Mouse (Mus musculus) limb, embryonic 11.5 days (tissue): ENCODE data around the gene Cd79b. TPM values are rescaled to one million over a fixed set of nuclear protein-coding genes. Genes with fewer than 3 reads are reported as not detected.
"Not testable (repeated sequence)": the region's sequence is repeated elsewhere in the genome, so short reads cannot be mapped to it uniquely, and the experiment has no call there.

Source experiments
- ATAC-seq: fragments of 200-750 bp; cut with Nextera tagmentation; 2 replicates; pipeline ENCODE4 v1.8.0; 2017; ENCODE audit warnings: low read depth; ENCODE audit not compliant: insufficient number of reproducible peaks, low FRiP score, low TSS enrichment
- DNase-seq: peaks from one replicate; pipeline ENCODE4 v3.0.0-alpha.2; 2015; ENCODE audit warnings: low spot score
- H3K27ac ChIP-seq: fragments of 300-500 bp; sonication (generic); replicated peaks from 2 replicates; pipeline ENCODE4 v1.5.1; 2014; ENCODE audit warnings: low read depth, mild to moderate bottlenecking, low read length
- H3K27me3 ChIP-seq: fragments of 300-500 bp; sonication (generic); 2 replicates; pipeline ENCODE4 v1.6.1; 2014; ENCODE audit warnings: mild to moderate bottlenecking, low read length, mixed read lengths; ENCODE audit not compliant: control insufficient read depth, insufficient read depth
- H3K36me3 ChIP-seq: fragments of 300-500 bp; sonication (generic); 2 replicates; pipeline ENCODE4 v1.6.1; 2014; ENCODE audit warnings: mild to moderate bottlenecking, low read length, moderate library complexity, mixed read lengths; ENCODE audit not compliant: control insufficient read depth, insufficient read depth
- H3K4me1 ChIP-seq: fragments of 300-500 bp; sonication (generic); 2 replicates; pipeline ENCODE4 v1.6.1; 2014; ENCODE audit warnings: low read length, mixed read lengths; ENCODE audit not compliant: control insufficient read depth, insufficient read depth
- H3K4me2 ChIP-seq: fragments of 300-500 bp; sonication (generic); 2 replicates; pipeline ENCODE4 v1.6.1; 2014; ENCODE audit warnings: low read depth, mild to moderate bottlenecking, moderate library complexity; ENCODE audit not compliant: severe bottlenecking
- H3K4me3 ChIP-seq: fragments of 300-500 bp; sonication (generic); 2 replicates; pipeline ENCODE4 v1.5.1; 2014; ENCODE audit warnings: low read depth, low read length
- H3K9ac ChIP-seq: fragments of 300-500 bp; sonication (generic); 2 replicates; pipeline ENCODE4 v1.6.1; 2014; ENCODE audit warnings: mild to moderate bottlenecking, low read length
- H3K9me3 ChIP-seq: fragments of 300-500 bp; sonication (generic); 2 replicates; pipeline ENCODE4 v1.6.1; 2016; ENCODE audit warnings: low read length; ENCODE audit not compliant: control insufficient read depth
- WGBS: fragments of 180-500 bp; shearing (Covaris S2); extraction: QIAGEN DNeasy Blood & Tissue Kit; methylation state at CpG from one replicate; pipeline ENCODE4 v1.1.7; 2014; 5-methylcytosine and 5-hydroxymethylcytosine counted together
- polyA plus RNA-seq: library from polyadenylated mRNA; unstranded; fragments of >200 nt; fragmentation: Nextera tagmentation; extraction: Ambion mirVana; gene quantifications from 2 replicates; pipeline ENCODE4 v1.2.1, GENCODE M21; 2014

The Cd79b gene
- polyA plus RNA-seq, 1 experiment from 2014 or later = 2.1 TPM

GRCm38 (mm10) chr11:106349772-106350171 lies 35.2 kb upstream of the Cd79b start:
- Histone ChIP-seq H3K4me2 (no peak overlapping the region), H3K4me3 (no peak overlapping the region), H3K27me3 (no peaks in the 10 kb centered on the region), H3K9me3 (no peaks in the 10 kb centered on the region), H3K9ac (no peak overlapping the region), H3K36me3 (no peaks in the 10 kb centered on the region), H3K27ac (no peak overlapping the region), H3K4me1 (no peaks in the 10 kb centered on the region)
- WGBS = 86% methylated on average over 6 of the region's 6 CpGs
- ATAC-seq (no peak), DNase-seq (no peak)

- no peak overlapping the region for H3K27ac ChIP-seq
- no peaks in the 10 kb centered on the region for H3K36me3 ChIP-seq
- no peak overlapping the region for H3K4me3 ChIP-seq
- WGBS = 55% methylated on average over 6 of the region's 6 CpGs
- H3K9ac ChIP-seq = no peak overlapping the region
- no peaks in the 10 kb centered on the region for H3K4me1 ChIP-seq
- H3K27me3 ChIP-seq = no peaks in the 10 kb centered on the region
- ATAC-seq (no peak), DNase-seq (no peak)
- H3K9me3 ChIP-seq = no peaks in the 10 kb centered on the region
- no peak overlapping the region for H3K4me2 ChIP-seq
Measured at GRCm38 (mm10) chr11:106344910-106345309, 30.3 kb upstream of the Cd79b start.

GRCm38 (mm10) chr11:106340990-106341520 lies 26.5 kb upstream of the Cd79b start:
- Histone ChIP-seq H3K36me3 (no peaks in the 10 kb centered on the region), H3K4me2 (no peak overlapping the region), H3K9ac (no peak overlapping the region), H3K27ac (no peak overlapping the region), H3K27me3 (no peaks in the 10 kb centered on the region), H3K4me1 (no peaks in the 10 kb centered on the region), H3K9me3 (no peaks in the 10 kb centered on the region), H3K4me3 (no peak overlapping the region)
- ATAC-seq (no peak), DNase-seq (no peak)
- WGBS = 86% methylated on average over 9 of the region's 9 CpGs

- not testable (repeated sequence) for ATAC-seq, H3K36me3 ChIP-seq, H3K4me3 ChIP-seq, H3K27ac ChIP-seq, H3K4me2 ChIP-seq, DNase-seq, H3K27me3 ChIP-seq, H3K4me1 ChIP-seq, H3K9me3 ChIP-seq, H3K9ac ChIP-seq
- WGBS = 90% methylated on average over 4 of the region's 4 CpGs
Measured at GRCm38 (mm10) chr11:106339323-106339722, 24.8 kb upstream of the Cd79b start.

GRCm38 (mm10) chr11:106338870-106339269 lies 24.3 kb upstream of the Cd79b start:
- no peak for ATAC-seq
- Histone ChIP-seq H3K27me3 (no peaks in the 10 kb centered on the region), H3K36me3 (no peaks in the 10 kb centered on the region), H3K4me3 (no peak overlapping the region), H3K4me1 (0 out of 2 replicates have a peak, but pooled peaks cover 2% of the 10 kb centered on the region), H3K9me3 (no peaks in the 10 kb centered on the region), H3K27ac (no peak overlapping the region), H3K4me2 (no peak overlapping the region), H3K9ac (no peak overlapping the region)
- no peak for DNase-seq
- WGBS = 77% methylated on average over 7 of the region's 7 CpGs

- no peaks in the 10 kb centered on the region for H3K36me3 ChIP-seq
- no peak overlapping the region for H3K9ac ChIP-seq
- H3K4me1 ChIP-seq = 0 out of 2 replicates have a peak, but pooled peaks cover 2% of the 10 kb centered on the region
- no peaks in the 10 kb centered on the region for H3K27me3 ChIP-seq
- H3K4me3 ChIP-seq = no peak overlapping the region
- no peak overlapping the region for H3K27ac ChIP-seq
- no peak overlapping the region for H3K4me2 ChIP-seq
- DNase-seq = no peak
- no peaks in the 10 kb centered on the region for H3K9me3 ChIP-seq
- 86% methylated on average over 5 of the region's 5 CpGs for WGBS
- ATAC-seq = no peak
Measured at GRCm38 (mm10) chr11:106338029-106338428, 23.5 kb upstream of the Cd79b start.

GRCm38 (mm10) chr11:106334066-106334465 lies 19.5 kb upstream of the Cd79b start:
- H3K4me2 ChIP-seq = no peak overlapping the region
- no peak overlapping the region for H3K9ac ChIP-seq
- DNase-seq = no peak
- no peak for ATAC-seq
- H3K27me3 ChIP-seq = no peaks in the 10 kb centered on the region
- no peak overlapping the region for H3K4me3 ChIP-seq
- no peaks in the 10 kb centered on the region for H3K36me3 ChIP-seq
- H3K27ac ChIP-seq = no peak overlapping the region
- WGBS = 9% methylated on average over 2 of the region's 2 CpGs
- no peaks in the 10 kb centered on the region for H3K9me3 ChIP-seq
- 0 out of 2 replicates have a peak, but pooled peaks cover 2% of the 10 kb centered on the region for H3K4me1 ChIP-seq

- Histone ChIP-seq H3K27ac (no peak overlapping the region), H3K9ac (no peak overlapping the region), H3K27me3 (no peaks in the 10 kb centered on the region), H3K4me1 (0 out of 2 replicates have a peak, but pooled peaks cover 2% of the 10 kb centered on the region), H3K4me2 (no peak overlapping the region), H3K9me3 (no peaks in the 10 kb centered on the region), H3K36me3 (no peaks in the 10 kb centered on the region), H3K4me3 (no peak overlapping the region)
- WGBS = 56% methylated on average over 4 of the region's 4 CpGs
- no peak for ATAC-seq
- no peak for DNase-seq
Measured at GRCm38 (mm10) chr11:106332458-106332857, 17.9 kb upstream of the Cd79b start.

- Histone ChIP-seq H3K9ac (no peak overlapping the region), H3K36me3 (no peaks in the 10 kb centered on the region), H3K4me1 (0 out of 2 replicates have a peak, but pooled peaks cover 2% of the 10 kb centered on the region), H3K9me3 (no peaks in the 10 kb centered on the region), H3K4me2 (no peak overlapping the region), H3K4me3 (no peak overlapping the region), H3K27ac (no peak overlapping the region), H3K27me3 (no peaks in the 10 kb centered on the region)
- 60% methylated on average over 7 of the region's 7 CpGs for WGBS
- DNase-seq (peak; percentile 48), ATAC-seq (no peak)
Measured at GRCm38 (mm10) chr11:106329682-106330081, 15.1 kb upstream of the Cd79b start.
